Mouse (Mus musculus) layer of hippocampus, postnatal 10 days (tissue): ENCODE results near the gene Fam133b. TPM values are rescaled to one million over a fixed set of nuclear protein-coding genes. Genes with fewer than 3 reads are reported as not detected.
"Not testable (repeated sequence)": the region's sequence is repeated elsewhere in the genome, so short reads cannot be mapped to it uniquely, and the experiment has no call there.

ENCODE experiments used
- DNase-seq, 2 experiments: peaks; one replicate each; pipeline ENCODE4 v3.0.0; 2021; ENCODE audit warnings: low spot score in 2 of 2
- total RNA-seq, 2 experiments: library from RNA; stranded (reverse); gene quantifications; 2 replicates each; pipeline ENCODE4 v1.2.3; 2021

The Fam133b gene
- total RNA-seq, 2 experiments from 2014 or later: 41.7 to 42.1 TPM

GRCm38 (mm10) chr5:3520493-3521359, 22.9 kb upstream of the Fam133b start:
- DNase-seq: no peak

GRCm38 (mm10) chr5:3521741-3522140, 21.9 kb upstream of the Fam133b start:
- no peak for DNase-seq

DNA sequence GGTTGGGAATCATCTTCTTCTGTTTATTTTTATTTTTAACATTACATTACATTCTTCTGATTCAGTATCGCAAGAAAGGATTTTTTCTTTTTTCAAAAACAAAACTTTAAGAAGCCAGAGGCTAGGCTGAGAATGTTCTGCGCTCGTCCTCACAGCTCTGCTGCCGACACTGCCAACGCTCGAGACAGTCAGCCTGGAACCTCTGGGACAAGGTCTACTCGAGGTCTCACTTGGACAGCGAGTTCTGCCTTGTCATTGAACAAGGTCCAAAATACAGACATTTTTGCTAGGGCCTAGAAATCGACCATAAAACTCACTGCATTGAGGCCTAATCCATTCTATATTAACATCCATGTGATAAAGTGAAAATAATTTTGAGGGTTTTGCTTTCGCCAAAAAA, 20.8 kb upstream of the Fam133b start:
- DNase-seq: no peak

DNA sequence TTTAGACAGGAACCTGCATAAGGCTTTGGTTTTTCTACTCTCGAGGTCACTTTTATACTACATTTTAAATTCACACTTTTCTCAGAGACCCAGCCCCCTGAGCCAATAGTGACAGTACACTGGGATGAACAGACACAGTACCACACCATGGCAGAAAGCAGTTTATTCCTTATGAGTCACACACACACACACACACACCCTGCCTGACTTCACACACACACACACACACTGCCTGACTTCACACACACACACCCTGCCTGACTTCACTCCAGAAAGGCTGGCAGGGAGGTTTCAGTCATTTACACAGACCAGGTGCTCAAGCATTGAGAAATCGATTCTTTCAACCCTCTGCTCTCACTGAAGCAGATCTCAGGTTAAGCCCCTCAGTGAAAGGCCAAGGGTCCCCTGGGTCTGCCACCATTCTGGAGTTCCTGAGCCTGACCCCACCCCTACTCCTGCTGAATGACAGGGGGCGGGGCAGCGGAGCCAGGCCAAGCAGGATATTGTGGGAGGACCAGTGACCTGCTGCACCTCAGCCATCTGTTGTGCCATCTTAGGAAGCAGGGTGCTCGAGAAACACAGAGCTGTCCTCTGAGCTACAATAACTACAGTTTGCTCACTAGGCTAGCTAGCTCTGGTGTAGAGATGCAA, 16.5 kb upstream of the Fam133b start:
- DNase-seq: no peak

GRCm38 (mm10) chr5:3529585-3530189, 13.9 kb upstream of the Fam133b start:
- DNase-seq: no peak

DNA sequence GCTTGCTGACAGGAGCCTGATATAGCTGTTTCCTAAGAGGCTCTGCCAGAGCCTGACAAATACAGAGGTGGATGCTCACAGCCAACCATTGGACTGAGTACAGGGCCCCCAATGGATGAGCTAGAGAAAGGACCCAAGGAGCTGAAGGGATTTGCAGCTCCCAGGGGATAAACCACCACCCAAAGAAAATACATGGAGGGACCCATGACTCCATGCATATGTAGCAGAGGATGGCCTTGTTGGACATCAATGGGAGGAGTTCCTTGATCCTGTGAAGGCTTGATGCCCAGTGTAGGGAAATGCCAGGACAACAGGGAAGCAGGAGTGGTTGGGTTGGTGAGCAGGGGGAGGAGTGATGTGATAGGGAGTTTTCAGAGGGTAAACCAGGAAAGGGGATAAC, 11.6 kb upstream of the Fam133b start:
- DNase-seq: not testable (repeated sequence)

GRCm38 (mm10) chr5:3536592-3537212, 6.9 kb upstream of the Fam133b start:
- no peak for DNase-seq

DNA sequence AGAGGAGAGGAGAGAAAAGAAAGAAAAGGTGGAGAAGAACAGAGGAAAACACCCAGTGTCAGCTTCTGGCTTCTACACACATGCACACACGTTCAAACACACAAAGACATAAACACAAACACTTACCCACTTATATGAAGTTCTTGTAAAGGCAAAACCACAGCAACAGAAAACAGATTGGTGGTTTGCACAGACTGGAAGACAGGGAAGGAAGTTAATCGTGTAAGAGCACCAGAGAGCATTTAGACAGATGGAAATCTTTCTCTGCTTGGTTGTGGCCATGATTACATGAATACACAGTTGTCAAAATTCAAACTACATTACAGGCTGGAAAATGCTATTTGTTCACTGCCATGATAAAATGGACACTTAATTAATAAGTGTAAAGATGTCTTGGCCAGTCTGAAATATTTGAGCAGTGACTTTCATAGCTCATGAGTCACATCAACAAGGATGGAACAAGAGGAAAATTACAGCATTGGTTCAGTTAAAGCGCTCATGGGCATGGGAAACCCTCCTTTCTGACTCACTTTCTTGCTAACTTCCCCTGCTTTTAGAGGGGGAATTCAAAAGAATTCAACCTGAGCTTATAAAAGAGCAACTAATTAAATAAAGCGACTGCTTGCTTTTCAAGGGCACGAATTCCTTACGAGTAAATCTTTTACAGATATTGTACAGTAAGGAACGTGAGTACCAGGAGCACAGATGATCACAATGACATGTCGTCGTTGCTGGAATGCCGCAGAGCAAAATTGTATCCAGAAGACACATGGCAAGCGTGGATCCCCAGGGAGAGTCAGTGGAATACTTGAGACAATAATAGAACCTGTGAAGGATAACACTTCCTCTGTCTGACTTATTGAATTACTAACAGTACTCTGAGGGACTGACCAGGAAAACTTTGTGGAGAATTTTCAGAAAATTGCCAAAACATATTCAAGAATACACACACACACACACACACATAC, 4.8 kb upstream of the Fam133b start:
- no peak for DNase-seq

DNA sequence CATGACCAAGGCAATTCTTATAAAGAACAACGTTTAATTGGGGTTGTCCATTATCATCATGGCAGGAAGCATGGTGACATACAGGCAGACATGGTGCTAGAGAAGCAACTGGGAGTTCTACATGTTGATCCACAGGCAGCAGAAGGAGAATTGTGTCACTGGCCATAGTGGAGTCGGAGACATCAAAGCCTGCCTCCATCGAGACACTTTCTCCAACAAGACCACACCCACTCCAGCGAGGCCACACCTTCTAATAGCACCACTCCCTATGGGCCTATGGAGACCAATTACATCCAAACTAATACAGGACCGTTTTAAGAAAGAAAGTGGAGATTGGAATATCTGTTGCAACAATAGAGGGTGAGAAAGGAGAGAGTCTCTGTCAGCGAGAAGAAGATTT, 1.8 kb upstream of the Fam133b start:
- DNase-seq: no peak

DNA sequence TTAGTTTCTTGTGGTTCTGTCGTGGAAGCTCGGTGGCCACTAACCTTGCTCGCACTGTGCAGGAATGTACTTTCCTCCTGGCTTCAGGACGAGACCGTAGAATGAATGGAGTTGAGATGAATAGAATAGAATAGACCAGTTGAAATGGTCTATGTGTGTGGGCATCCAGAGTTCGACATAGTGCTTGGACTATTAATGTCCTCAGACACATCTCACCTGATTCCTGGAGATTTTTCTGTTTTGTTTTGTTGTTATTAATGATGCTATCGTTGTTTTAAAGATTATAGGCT, 792 bp downstream of the Fam133b start:
- DNase-seq: no peak

GRCm38 (mm10) chr5:3546226-3546625, 2.6 kb downstream of the Fam133b start:
- no peak for DNase-seq

GRCm38 (mm10) chr5:3551481-3551880, 7.8 kb downstream of the Fam133b start:
- no peak for DNase-seq

GRCm38 (mm10) chr5:3554198-3554597, 10.6 kb downstream of the Fam133b start:
- DNase-seq: no peak

GRCm38 (mm10) chr5:3571266-3571665, 27.6 kb downstream of the Fam133b start, which contains the start of gene 1700109H08Rik:
Gene 1700109H08Rik (plus strand): TSS chr5:3571566.
- no peak for DNase-seq

DNA sequence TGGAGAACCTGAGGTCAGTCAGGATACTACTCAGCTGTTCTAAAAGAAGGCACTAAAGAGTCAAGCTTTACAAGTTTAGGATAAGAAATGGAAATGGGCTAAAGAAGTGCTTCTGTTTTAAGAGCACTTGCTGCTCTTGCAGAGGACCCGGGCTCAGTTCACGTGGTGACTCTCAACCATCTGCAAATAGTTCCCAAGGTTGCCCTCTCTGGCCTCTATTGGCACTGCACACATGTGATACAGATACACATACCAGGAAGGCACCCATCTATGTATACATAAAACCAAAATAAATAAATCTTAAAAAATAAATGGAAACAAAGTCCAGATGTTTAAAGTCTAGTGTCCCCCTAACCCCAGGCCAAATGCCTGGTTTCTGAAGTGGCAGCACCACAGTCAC, 31.2 kb downstream of the Fam133b start:
- no peak for DNase-seq

DNA sequence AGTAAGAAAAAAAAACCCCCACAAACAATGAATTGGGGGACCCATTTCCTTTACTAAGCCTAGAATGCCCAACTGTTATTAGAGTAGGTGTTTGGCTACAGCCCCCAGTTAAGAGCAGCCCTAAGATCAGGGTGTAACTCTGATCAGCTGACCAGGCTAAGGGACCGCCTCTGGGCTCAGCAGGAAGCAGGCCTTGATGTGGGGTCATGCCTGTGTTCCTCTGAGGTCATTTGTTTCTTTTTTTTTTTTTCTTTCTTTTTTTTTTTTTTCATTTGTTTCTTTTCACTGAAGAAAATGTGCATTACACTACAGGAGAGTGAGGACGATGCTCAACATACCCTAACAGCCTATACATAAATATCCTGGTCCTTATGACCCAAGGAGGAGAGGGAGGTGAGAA, 34.3 kb downstream of the Fam133b start:
- no peak for DNase-seq

- DNase-seq: no peak
Observed at GRCm38 (mm10) chr5:3579066-3579465, 35.4 kb downstream of the Fam133b start.

DNA sequence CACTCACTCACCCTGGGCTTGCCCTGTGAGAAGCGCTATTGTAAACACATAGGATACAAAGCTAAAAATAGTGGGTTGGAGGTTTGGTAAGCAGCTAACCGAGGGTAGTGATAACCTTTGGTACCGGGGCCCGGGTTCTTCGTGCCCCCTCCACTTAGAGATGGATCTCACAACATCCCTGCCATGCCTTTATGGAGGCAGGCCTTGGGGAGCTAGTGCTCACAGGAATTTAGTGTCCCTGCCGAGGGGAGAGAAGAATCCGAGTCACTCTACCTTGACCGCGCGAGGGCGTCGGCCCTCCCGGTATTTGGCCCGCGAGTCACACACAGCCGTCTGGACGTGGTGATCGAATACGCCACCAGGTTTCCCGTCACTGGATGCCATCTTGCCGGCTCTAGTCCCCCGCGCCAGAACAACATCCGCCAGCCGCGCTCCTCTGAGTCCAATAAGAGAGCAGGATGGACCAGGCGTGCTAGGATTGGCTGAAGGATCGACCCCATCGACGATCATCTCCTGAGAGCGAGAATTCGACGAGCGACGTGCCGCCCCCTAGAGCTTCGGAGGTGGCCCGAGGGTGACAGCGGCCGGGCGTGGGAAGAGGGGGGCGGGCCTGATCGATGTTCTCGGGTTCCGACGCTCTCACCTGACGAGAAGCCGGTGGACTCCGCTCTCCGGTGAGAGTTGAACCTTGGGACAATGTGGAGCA, 52.2 kb downstream of the Fam133b start, which contains the start of gene Pex1:
TSS of gene Pex1 (plus strand) at position 374 of the 706 bp plus-strand sequence.
- DNase-seq: peak; percentile 93 to 96

- DNase-seq: peak; percentile 84 to 88
Observed at GRCm38 (mm10) chr5:3596399-3596766, 52.8 kb downstream of the Fam133b start, which contains the start of gene Rbm48. Gene Rbm48 (minus strand): TSS chr5:3596585.

DNA sequence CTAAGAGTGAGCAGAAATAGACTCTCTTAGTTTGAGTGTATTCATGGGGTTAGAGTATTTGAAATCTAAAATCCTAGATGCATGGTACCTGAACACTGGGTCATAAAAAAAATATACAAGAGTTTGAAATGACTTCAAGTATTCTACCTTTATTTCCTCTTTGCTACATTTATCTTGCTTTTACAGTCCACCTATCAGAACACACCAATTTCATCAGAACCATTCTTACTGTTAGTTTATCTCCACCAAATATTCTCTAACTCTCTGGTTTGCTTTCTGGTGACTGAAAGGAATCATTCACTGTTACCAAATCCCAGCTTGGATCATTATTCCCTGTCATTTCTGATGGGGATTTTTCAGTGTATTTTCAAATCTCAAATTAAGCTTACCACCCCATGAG, 53.5 kb downstream of the Fam133b start:
- no peak for DNase-seq
